Mouse (Mus musculus): ENCODE data around the gene Pik3c2b.

GRCm38 (mm10) chr1:133063164-133063563 is 17.7 kb downstream of the Pik3c2b start:
- TF ChIP-seq CTCF (IDR thresholded peaks at IDR 0.05; ENCODE audit: low read depth, low read length) (no peak), POLR2A (IDR thresholded peaks at IDR 0.05; ENCODE audit: borderline replicate concordance, low read depth, low read length) (no peak)

Data from bone marrow macrophage, adult 2 months (primary cell).